Mouse (Mus musculus) heart, embryonic 14.5 days (tissue): Measurements from ENCODE around the gene Farsb. TPM values are rescaled to one million over a fixed set of nuclear protein-coding genes. Genes with fewer than 3 reads are reported as not detected.

ENCODE experiments used
- ATAC-seq: fragments of 200-750 bp; cut with Nextera tagmentation; 2 replicates; pipeline ENCODE4 v1.8.0; 2017; ENCODE audit warnings: low read depth, moderate TSS enrichment; ENCODE audit not compliant: insufficient number of reproducible peaks, insufficient read depth, low FRiP score
- H3K27ac ChIP-seq, 2 experiments: fragments of 200-500 bp in 1 of 2; fragments of 300-500 bp in 1 of 2; sonication (generic) in 1 of 2; replicated peaks in 1 of 2; 2 replicates each; pipeline ENCODE4 v1.5.1; 2012 to 2014; ENCODE audit warnings: low read depth in 2 of 2, low read length in 2 of 2, control low read depth in 1 of 2, mild to moderate bottlenecking in 1 of 2, mixed read lengths in 1 of 2; ENCODE audit not compliant: control insufficient read depth in 1 of 2, insufficient read depth in 1 of 2
- H3K27me3 ChIP-seq: fragments of 300-500 bp; sonication (generic); 2 replicates; pipeline ENCODE4 v1.6.1; 2014; ENCODE audit warnings: mild to moderate bottlenecking, low read length, control low read depth; ENCODE audit not compliant: control insufficient read depth, insufficient read depth
- H3K36me3 ChIP-seq: fragments of 300-500 bp; sonication (generic); 2 replicates; pipeline ENCODE4 v1.6.1; 2014; ENCODE audit warnings: mild to moderate bottlenecking, control low read depth, low read length, mixed read lengths; ENCODE audit not compliant: control insufficient read depth, insufficient read depth
- H3K4me1 ChIP-seq, 2 experiments: fragments of 200-500 bp in 1 of 2; fragments of 300-500 bp in 1 of 2; sonication (generic) in 1 of 2; 2 replicates each; pipeline ENCODE4 v1.6.1; 2012 to 2014; ENCODE audit warnings: low read length in 2 of 2, control low read depth in 1 of 2, mixed read lengths in 1 of 2; ENCODE audit not compliant: control insufficient read depth in 2 of 2, insufficient read depth in 2 of 2
- H3K4me2 ChIP-seq: fragments of 300-500 bp; sonication (generic); 2 replicates; pipeline ENCODE4 v1.6.1; 2014; ENCODE audit warnings: mild to moderate bottlenecking, low read length
- H3K4me3 ChIP-seq, 2 experiments: fragments of 200-500 bp in 1 of 2; fragments of 300-500 bp in 1 of 2; sonication (generic) in 1 of 2; 2 replicates each; pipeline ENCODE4 v1.5.1; 2012 to 2014; ENCODE audit warnings: low read length in 2 of 2, mild to moderate bottlenecking in 2 of 2, control low read depth in 1 of 2, low read depth in 1 of 2, moderate library complexity in 1 of 2; ENCODE audit not compliant: control insufficient read depth in 1 of 2, insufficient read depth in 1 of 2
- H3K9ac ChIP-seq: fragments of 300-500 bp; sonication (generic); 2 replicates; pipeline ENCODE4 v1.6.1; 2014; ENCODE audit warnings: mild to moderate bottlenecking, low read length
- H3K9me3 ChIP-seq: fragments of 300-500 bp; sonication (generic); 2 replicates; pipeline ENCODE4 v1.6.1; 2016; ENCODE audit warnings: low read length, control low read depth; ENCODE audit not compliant: control insufficient read depth
- WGBS: fragments of 180-500 bp; shearing (Covaris S2); extraction: QIAGEN DNeasy Blood & Tissue Kit; methylation state at CpG from one replicate; pipeline ENCODE4 v1.1.7; 2014; 5-methylcytosine and 5-hydroxymethylcytosine counted together
- polyA plus RNA-seq: library from polyadenylated mRNA; unstranded; fragments of >200 nt; fragmentation: Nextera tagmentation; extraction: Ambion mirVana; gene quantifications from 2 replicates; pipeline ENCODE4 v1.2.1, GENCODE M21; 2014

The Farsb gene
- polyA plus RNA-seq, 1 experiment from 2014 or later: 98.3 TPM

- Histone ChIP-seq H3K27ac (no peak overlapping the region), H3K9me3 (no peaks in the 10 kb centered on the region), H3K4me3 (no peak overlapping the region), H3K4me2 (no peak overlapping the region), H3K4me1 (no peaks in the 10 kb centered on the region), H3K9ac (no peak overlapping the region), H3K27me3 (no peaks in the 10 kb centered on the region), H3K36me3 (peaks cover 76% of the 10 kb centered on the region)
- no peak for ATAC-seq
- WGBS: 75% methylated on average over 8 of the region's 8 CpGs
Measured at GRCm38 (mm10) chr1:78446232-78446631, 42.5 kb downstream of the Farsb start.

DNA sequence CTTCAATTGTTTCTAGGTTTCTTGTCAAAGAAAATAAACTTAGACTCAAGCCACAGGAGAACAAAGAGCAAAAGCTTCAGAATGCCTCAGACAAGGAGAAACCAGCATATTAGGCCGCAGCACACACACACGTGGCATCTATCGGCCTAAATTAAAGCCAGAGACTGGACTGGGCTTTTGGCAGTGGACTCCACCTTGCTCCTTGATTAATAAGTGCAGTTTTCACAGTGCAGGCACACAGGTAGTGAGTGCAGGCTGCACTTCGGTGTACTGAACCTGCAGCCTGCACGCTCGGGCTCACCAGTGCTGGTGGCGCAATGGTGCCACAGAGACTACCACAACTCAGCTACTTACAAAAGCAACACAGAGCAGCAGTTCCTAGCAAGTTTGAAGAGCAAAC, 45.6 kb downstream of the Farsb start:
- 92% methylated on average over 7 of the region's 7 CpGs for WGBS
- no peak overlapping the region for H3K4me2 ChIP-seq
- H3K9ac ChIP-seq: no peak overlapping the region
- H3K36me3 ChIP-seq: peaks cover 70% of the 10 kb centered on the region
- H3K4me1 ChIP-seq: no peaks in the 10 kb centered on the region
- no peak overlapping the region for H3K27ac ChIP-seq
- H3K4me3 ChIP-seq: no peak overlapping the region
- no peaks in the 10 kb centered on the region for H3K27me3 ChIP-seq
- H3K9me3 ChIP-seq: no peaks in the 10 kb centered on the region
- ATAC-seq: no peak

DNA sequence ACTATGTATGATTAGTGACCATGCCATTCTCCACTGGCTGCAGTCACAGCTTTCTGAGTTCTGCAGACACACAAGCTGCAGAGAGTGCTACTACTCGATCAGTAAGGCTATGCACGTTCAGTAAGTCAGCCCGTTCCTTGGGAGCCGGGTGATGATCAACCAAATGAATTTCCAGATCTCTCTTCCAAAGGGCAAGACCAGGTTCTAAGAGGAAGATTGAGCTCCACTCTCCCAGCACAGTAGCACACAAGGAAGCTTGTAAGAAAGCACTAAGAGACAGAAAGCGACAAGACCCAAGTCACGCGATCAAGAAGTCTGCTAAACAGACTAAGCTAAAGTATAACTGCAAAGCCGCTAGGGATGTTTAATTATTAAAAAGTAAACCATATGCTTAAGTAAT, 48.0 kb downstream of the Farsb start:
- no peak overlapping the region for H3K27ac ChIP-seq
- H3K9me3 ChIP-seq: no peaks in the 10 kb centered on the region
- no peaks in the 10 kb centered on the region for H3K27me3 ChIP-seq
- peaks cover 59% of the 10 kb centered on the region for H3K36me3 ChIP-seq
- WGBS: 92% methylated on average over 8 of the region's 8 CpGs
- H3K4me2 ChIP-seq: no peak overlapping the region
- no peak overlapping the region for H3K9ac ChIP-seq
- ATAC-seq: no peak
- H3K4me3 ChIP-seq: no peak overlapping the region
- H3K4me1 ChIP-seq: peaks cover 4 to 13% of the 10 kb centered on the region in 2 experiments; a peak in 2 of 4 replicates

DNA sequence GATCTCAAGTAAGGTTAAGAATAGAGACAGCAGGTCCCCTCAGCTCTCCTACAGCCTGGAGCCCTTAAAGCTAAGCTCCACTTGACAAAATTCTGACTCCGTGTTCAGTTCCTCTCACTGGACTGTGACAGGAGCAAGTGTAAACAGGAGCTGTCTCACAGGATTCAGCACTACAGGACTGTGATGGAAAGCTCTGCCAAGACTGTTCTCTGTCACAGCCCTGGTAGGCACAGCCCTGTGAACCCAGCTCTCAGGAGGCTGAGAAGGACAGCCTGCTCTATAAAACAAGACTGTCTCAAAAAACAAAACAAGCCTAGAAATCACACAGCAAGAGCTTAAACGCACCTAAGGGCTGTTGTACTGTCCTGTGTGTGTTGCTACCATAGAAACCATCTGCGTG, 51.5 kb downstream of the Farsb start:
- Histone ChIP-seq H3K27ac (peak overlapping the region; percentile 22 to 50; a peak in 3 of 4 replicates), H3K9ac (no peak overlapping the region), H3K9me3 (no peaks in the 10 kb centered on the region), H3K4me3 (no peak overlapping the region), H3K27me3 (no peaks in the 10 kb centered on the region), H3K4me2 (no peak overlapping the region), H3K36me3 (peaks cover 43% of the 10 kb centered on the region), H3K4me1 (peaks cover 4 to 14% of the 10 kb centered on the region in 2 experiments; a peak in 2 of 4 replicates)
- ATAC-seq: 0 out of 2 replicates have a peak, but pooled peaks have one; percentile 72
- 61% methylated on average over 3 of the region's 3 CpGs for WGBS

GRCm38 (mm10) chr1:78436445-78436844, 52.3 kb downstream of the Farsb start:
- Histone ChIP-seq H3K9me3 (no peaks in the 10 kb centered on the region), H3K4me2 (no peak overlapping the region), H3K36me3 (peaks cover 44% of the 10 kb centered on the region), H3K27me3 (no peaks in the 10 kb centered on the region), H3K9ac (no peak overlapping the region), H3K4me1 (peaks cover 4 to 14% of the 10 kb centered on the region in 2 experiments; a peak in 2 of 4 replicates), H3K27ac (no peak overlapping the region), H3K4me3 (no peak overlapping the region)
- no peak for ATAC-seq
- WGBS: 93% methylated on average over 1 of the region's 1 CpGs

DNA sequence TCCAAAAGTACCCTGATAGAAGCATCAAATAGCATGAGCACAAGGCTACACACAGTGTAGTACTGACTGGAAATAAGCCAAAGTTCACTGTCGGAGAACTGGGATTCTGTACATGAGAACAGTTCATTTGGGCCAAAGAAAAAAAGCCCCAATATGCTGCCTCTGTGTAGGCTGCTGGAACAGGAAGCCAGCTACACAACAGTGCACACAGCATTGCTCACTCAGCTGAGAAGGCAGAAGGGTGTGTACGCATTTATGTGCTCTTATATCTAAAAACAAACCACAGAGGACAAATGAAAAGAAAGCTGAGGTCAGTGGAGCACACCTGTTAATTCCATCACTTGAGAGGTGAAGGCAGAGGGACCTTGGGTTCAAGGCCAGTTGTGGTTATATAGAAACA, 52.7 kb downstream of the Farsb start:
- whole genome bisulfite sequencing: 63% methylated on average over 2 of the region's 2 CpGs

GRCm38 (mm10) chr1:78433472-78433871, 55.2 kb downstream of the Farsb start:
- ATAC-seq: no peak
- no peak overlapping the region for H3K27ac ChIP-seq
- no peak overlapping the region for H3K4me3 ChIP-seq
- no peak overlapping the region for H3K4me2 ChIP-seq
- no peak overlapping the region for H3K9ac ChIP-seq
- no peaks in the 10 kb centered on the region for H3K27me3 ChIP-seq
- H3K4me1 ChIP-seq: peaks cover 9 to 19% of the 10 kb centered on the region in 2 experiments
- 92% methylated on average over 9 of the region's 9 CpGs for WGBS
- peaks cover 23% of the 10 kb centered on the region; the same call in 1 of the 2 replicates for H3K36me3 ChIP-seq
- H3K9me3 ChIP-seq: no peaks in the 10 kb centered on the region

More for the DNA sequence above, 52.7 kb downstream of the Farsb start:
- H3K9me3 ChIP-seq: no peaks in the 10 kb centered on the region
- no peak overlapping the region for H3K4me3 ChIP-seq
- H3K4me1 ChIP-seq: peaks cover 4 to 14% of the 10 kb centered on the region in 2 experiments; a peak in 2 of 4 replicates
- H3K4me2 ChIP-seq: no peak overlapping the region
- H3K27me3 ChIP-seq: no peaks in the 10 kb centered on the region
- ATAC-seq: no peak
- H3K9ac ChIP-seq: no peak overlapping the region
- peaks cover 40% of the 10 kb centered on the region for H3K36me3 ChIP-seq
- no peak overlapping the region for H3K27ac ChIP-seq

- H3K9me3 ChIP-seq: no peaks in the 10 kb centered on the region
- no peaks in the 10 kb centered on the region for H3K27me3 ChIP-seq
- H3K4me2 ChIP-seq: no peak overlapping the region
- no peak overlapping the region for H3K27ac ChIP-seq
- no peak overlapping the region for H3K9ac ChIP-seq
- no peak for ATAC-seq
- no peak overlapping the region for H3K4me3 ChIP-seq
- 77% methylated on average over 11 of the region's 11 CpGs for WGBS
- H3K36me3 ChIP-seq: peaks cover 31% of the 10 kb centered on the region
- peaks cover 18 to 44% of the 10 kb centered on the region in 2 experiments for H3K4me1 ChIP-seq
Measured at GRCm38 (mm10) chr1:78428851-78429250, 59.8 kb downstream of the Farsb start.
